Mouse (Mus musculus) forebrain, embryonic 11.5 days (tissue): Measurements from ENCODE around the gene Ushbp1. TPM values are rescaled to one million over a fixed set of nuclear protein-coding genes. Genes with fewer than 3 reads are reported as not detected.
"Not testable (repeated sequence)": the region's sequence is repeated elsewhere in the genome, so short reads cannot be mapped to it uniquely, and the experiment has no call there.

Source experiments
- ATAC-seq: fragments of 200-750 bp; cut with Nextera tagmentation; replicated peaks from 2 replicates; pipeline ENCODE4 v1.8.0; 2017; ENCODE audit warnings: moderate TSS enrichment; ENCODE audit not compliant: low FRiP score
- DNase-seq: peaks from one replicate; pipeline ENCODE4 v3.0.0-alpha.2; 2017; ENCODE audit warnings: low spot score
- H3K27ac ChIP-seq: fragments of 300-500 bp; sonication (generic); 2 replicates; pipeline ENCODE4 v1.5.1; 2014; ENCODE audit warnings: low read depth, low read length
- H3K27me3 ChIP-seq: fragments of 300-500 bp; sonication (generic); 2 replicates; pipeline ENCODE4 v1.6.1; 2014; ENCODE audit warnings: mild to moderate bottlenecking, low read length, mixed read lengths; ENCODE audit not compliant: control insufficient read depth, insufficient read depth
- H3K36me3 ChIP-seq: fragments of 300-500 bp; sonication (generic); 2 replicates; pipeline ENCODE4 v1.6.1; 2014; ENCODE audit warnings: mild to moderate bottlenecking, low read length, moderate library complexity, mixed read lengths; ENCODE audit not compliant: control insufficient read depth, insufficient read depth
- H3K4me1 ChIP-seq: fragments of 300-500 bp; sonication (generic); replicated peaks from 2 replicates; pipeline ENCODE4 v1.6.1; 2014; ENCODE audit warnings: low read length, mixed read lengths; ENCODE audit not compliant: control insufficient read depth, insufficient read depth
- H3K4me2 ChIP-seq: fragments of 300-500 bp; sonication (generic); 2 replicates; pipeline ENCODE4 v1.6.1; 2014; ENCODE audit warnings: low read depth, mild to moderate bottlenecking, low read length, moderate library complexity, mixed read lengths; ENCODE audit not compliant: severe bottlenecking
- H3K4me3 ChIP-seq: fragments of 300-500 bp; sonication (generic); 2 replicates; pipeline ENCODE4 v1.5.1; 2014; ENCODE audit warnings: low read depth, low read length
- H3K9ac ChIP-seq: fragments of 300-500 bp; sonication (generic); 2 replicates; pipeline ENCODE4 v1.6.1; 2014; ENCODE audit warnings: low read length
- H3K9me3 ChIP-seq: fragments of 300-500 bp; sonication (generic); 2 replicates; pipeline ENCODE4 v1.6.1; 2016; ENCODE audit warnings: low read length, mixed read lengths; ENCODE audit not compliant: control insufficient read depth
- WGBS: fragments of 180-500 bp; shearing (Covaris S2); extraction: QIAGEN DNeasy Blood & Tissue Kit; methylation state at CpG from one replicate; pipeline ENCODE4 v1.1.7; 2014; 5-methylcytosine and 5-hydroxymethylcytosine counted together
- polyA plus RNA-seq: library from polyadenylated mRNA; unstranded; fragments of >200 nt; fragmentation: Nextera tagmentation; extraction: Ambion mirVana; gene quantifications from 2 replicates; pipeline ENCODE4 v1.2.1, GENCODE M21; 2014

Gene Ushbp1
- 4.2 and 4.5 TPM in 2 replicates for polyA plus RNA-seq

GRCm38 (mm10) chr8:71395629-71396028, at the start of gene Ushbp1:
Gene Ushbp1, minus strand, starts transcription at chr8:71395802.
- H3K4me1 ChIP-seq, result peaks cover 7% of the 10 kb centered on the region
- H3K27ac ChIP-seq, result peak within 1 kb of the TSS; percentile 3; the same call in 1 of the 2 replicates
- H3K36me3 ChIP-seq, result no peaks in the 10 kb centered on the region; the same call in 1 of the 2 replicates
- H3K9ac ChIP-seq, result no peak within 1 kb of the TSS; the same call in 1 of the 2 replicates
- no peaks in the 10 kb centered on the region for H3K27me3 ChIP-seq
- 89% methylated on average over 9 of the region's 9 CpGs for WGBS
- peak within 1 kb of the TSS; percentile 28; the same call in 1 of the 2 replicates for H3K4me2 ChIP-seq
- H3K4me3 ChIP-seq, result peak within 1 kb of the TSS; percentile 79
- no peaks in the 10 kb centered on the region for H3K9me3 ChIP-seq
- ATAC-seq, result no peak
- DNase-seq, result peak; percentile 47

GRCm38 (mm10) chr8:71445096-71445495, 49.5 kb upstream of the Ushbp1 start:
- Histone ChIP-seq H3K9me3 (no peaks in the 10 kb centered on the region), H3K27me3 (peaks cover 3% of the 10 kb centered on the region; the same call in 1 of the 2 replicates), H3K4me1 (0 out of 2 replicates have a peak, but pooled peaks cover 2% of the 10 kb centered on the region), H3K4me2 (no peak overlapping the region), H3K36me3 (no peaks in the 10 kb centered on the region), H3K9ac (no peak overlapping the region), H3K27ac (no peak overlapping the region), H3K4me3 (no peak overlapping the region)
- no peak for ATAC-seq
- DNase-seq, result no peak
- WGBS, result 86% methylated on average over 7 of the region's 7 CpGs

- no peaks in the 10 kb centered on the region for H3K9me3 ChIP-seq
- DNase-seq (no peak), ATAC-seq (no peak)
- H3K9ac ChIP-seq, result no peak overlapping the region
- H3K27me3 ChIP-seq, result peaks cover 3% of the 10 kb centered on the region; the same call in 1 of the 2 replicates
- H3K4me1 ChIP-seq, result 0 out of 2 replicates have a peak, but pooled peaks cover 2% of the 10 kb centered on the region
- H3K4me3 ChIP-seq, result no peak overlapping the region
- H3K36me3 ChIP-seq, result no peaks in the 10 kb centered on the region
- H3K27ac ChIP-seq, result no peak overlapping the region
- H3K4me2 ChIP-seq, result no peak overlapping the region
- under 1% methylated on average over 7 of the region's 7 CpGs for WGBS
Observed at GRCm38 (mm10) chr8:71441404-71441803, 45.8 kb upstream of the Ushbp1 start.

GRCm38 (mm10) chr8:71437041-71437440, 41.4 kb upstream of the Ushbp1 start:
- H3K4me2 ChIP-seq, result no peak overlapping the region
- ATAC-seq (no peak), DNase-seq (no peak)
- H3K9me3 ChIP-seq, result no peaks in the 10 kb centered on the region
- 61% methylated on average over 3 of the region's 3 CpGs for WGBS
- no peak overlapping the region for H3K27ac ChIP-seq
- no peak overlapping the region for H3K9ac ChIP-seq
- H3K4me3 ChIP-seq, result no peak overlapping the region
- H3K36me3 ChIP-seq, result no peaks in the 10 kb centered on the region
- H3K4me1 ChIP-seq, result 0 out of 2 replicates have a peak, but pooled peaks cover 2% of the 10 kb centered on the region
- H3K27me3 ChIP-seq, result peaks cover 1% of the 10 kb centered on the region; the same call in 1 of the 2 replicates

- not testable (repeated sequence) for DNase-seq, H3K9ac ChIP-seq, H3K4me3 ChIP-seq, H3K27ac ChIP-seq, H3K4me1 ChIP-seq, H3K36me3 ChIP-seq, H3K4me2 ChIP-seq, H3K27me3 ChIP-seq, ATAC-seq, H3K9me3 ChIP-seq
- 76% methylated on average over 1 of the region's 1 CpGs for WGBS
Observed at GRCm38 (mm10) chr8:71432935-71433334, 37.3 kb upstream of the Ushbp1 start.

- Histone ChIP-seq H3K4me3 (no peak overlapping the region), H3K36me3 (no peaks in the 10 kb centered on the region), H3K27me3 (no peaks in the 10 kb centered on the region), H3K4me2 (no peak overlapping the region), H3K9ac (no peak overlapping the region), H3K27ac (no peak overlapping the region), H3K9me3 (no peaks in the 10 kb centered on the region), H3K4me1 (no peaks in the 10 kb centered on the region)
- ATAC-seq, result no peak
- DNase-seq, result no peak
Observed at GRCm38 (mm10) chr8:71422121-71422520, 26.5 kb upstream of the Ushbp1 start.

- WGBS, result 49% methylated on average over 11 of the region's 11 CpGs
- Histone ChIP-seq H3K9ac (no peak overlapping the region), H3K9me3 (no peaks in the 10 kb centered on the region), H3K4me3 (no peak overlapping the region), H3K36me3 (peaks cover 6% of the 10 kb centered on the region; the same call in 1 of the 2 replicates), H3K27me3 (no peaks in the 10 kb centered on the region), H3K4me2 (no peak overlapping the region), H3K27ac (no peak overlapping the region), H3K4me1 (0 out of 2 replicates have a peak, but pooled peaks cover 2% of the 10 kb centered on the region)
- DNase-seq (no peak), ATAC-seq (no peak)
Observed at GRCm38 (mm10) chr8:71411535-71412273, 16.1 kb upstream of the Ushbp1 start.

GRCm38 (mm10) chr8:71408231-71408630, 12.6 kb upstream of the Ushbp1 start:
- ATAC-seq (no peak), DNase-seq (no peak)
- Histone ChIP-seq H3K36me3 (peaks cover 6% of the 10 kb centered on the region; the same call in 1 of the 2 replicates), H3K9ac (no peak overlapping the region), H3K9me3 (no peaks in the 10 kb centered on the region), H3K4me1 (peaks cover 6% of the 10 kb centered on the region; the same call in 1 of the 2 replicates), H3K27ac (no peak overlapping the region), H3K4me2 (no peak overlapping the region), H3K27me3 (no peaks in the 10 kb centered on the region), H3K4me3 (no peak overlapping the region)
- WGBS, result 99% methylated on average over 4 of the region's 4 CpGs
